ENCODE assay signal across 9 mouse cellular contexts in the genomic region with DNA sequence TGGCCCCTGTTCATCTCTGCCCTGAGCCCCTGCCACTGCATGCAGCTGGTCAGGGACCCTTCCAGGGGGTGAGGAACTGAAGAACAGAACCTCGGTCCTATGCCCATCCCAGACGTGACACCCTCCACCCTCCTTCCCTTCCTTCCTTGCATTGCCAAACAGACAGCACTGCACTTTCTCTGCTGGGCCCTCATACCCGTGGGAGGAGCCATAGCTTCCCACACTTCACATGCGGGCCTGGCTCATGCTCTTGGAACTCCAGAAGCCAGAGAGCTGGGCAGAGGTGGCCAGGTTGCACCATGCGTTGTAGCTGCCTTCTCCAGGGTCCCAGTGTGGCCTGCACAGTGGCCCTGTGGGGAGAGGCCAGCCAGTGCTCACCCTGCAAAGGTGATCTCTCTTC.
A peak's percentile ranks its signal among the peaks of the same experiment; 100 is the strongest.
DNase-seq lines count a peak whose midpoint lies in the region; ATAC-seq lines count a peak whose summit lies in the region.
"Had no signal": no experiment of that assay in that cellular context is flagged by ENCODE, and none has a peak within 500 bp of the region (broad histone marks: within the 10 kb centered on the region; RNA-seq: fewer than 3 reads in every experiment).

No protein-coding gene starts in this region.

- no peak overlapping the region for H3K9ac ChIP-seq in liver, embryonic 11.5 days (ENCODE audit: low read depth, low read length)
- peak overlapping the region; percentile 22; the same call in 1 of the 2 replicates for H3K9ac ChIP-seq in heart, embryonic 16.5 days (ENCODE audit: low read length)
- H3K9ac ChIP-seq in neural tube, embryonic 13.5 days, result peak overlapping the region; percentile 38
- H3K9ac ChIP-seq: lung, embryonic 14.5 days had no signal

- intact Hi-C loops in gastrocnemius, postnatal 36 days (cut with DNase I), result no loop called here

- H3K4me2 ChIP-seq in liver, embryonic 11.5 days, result no peak overlapping the region
- H3K4me2 ChIP-seq in heart, embryonic 16.5 days (ENCODE audit: low read depth, low read length), result no peak overlapping the region
- no peak overlapping the region for H3K4me2 ChIP-seq in neural tube, embryonic 13.5 days
- H3K4me2 ChIP-seq: lung, embryonic 14.5 days had no signal

- H3K9me3 ChIP-seq in liver, embryonic 11.5 days (ENCODE audit: control insufficient read depth, low read length), result no peaks in the 10 kb centered on the region
- 0 out of 2 replicates have a peak, but pooled peaks cover 2% of the 10 kb centered on the region for H3K9me3 ChIP-seq in heart, embryonic 16.5 days (replicated peaks; ENCODE audit: control insufficient read depth, low read length)
- no peaks in the 10 kb centered on the region for H3K9me3 ChIP-seq in neural tube, embryonic 13.5 days

- peaks cover 25% of the 10 kb centered on the region for H3K4me1 ChIP-seq in liver, embryonic 11.5 days (replicated peaks; ENCODE audit: control insufficient read depth, insufficient read depth, low read length)
- peaks cover 15% of the 10 kb centered on the region for H3K4me1 ChIP-seq in heart, embryonic 16.5 days (ENCODE audit: control insufficient read depth, insufficient read depth, low read length)
- H3K4me1 ChIP-seq in neural tube, embryonic 13.5 days (replicated peaks), result peaks cover 42% of the 10 kb centered on the region

- peaks cover 8% of the 10 kb centered on the region; the same call in 1 of the 2 replicates for H3K36me3 ChIP-seq in liver, embryonic 11.5 days (ENCODE audit: control insufficient read depth, insufficient read depth, low read length)
- peaks cover 43% of the 10 kb centered on the region for H3K36me3 ChIP-seq in heart, embryonic 16.5 days (ENCODE audit: control insufficient read depth, insufficient read depth)
- H3K36me3 ChIP-seq in neural tube, embryonic 13.5 days, result peaks cover 53% of the 10 kb centered on the region

- H3K27ac ChIP-seq in liver, embryonic 11.5 days (ENCODE audit: low read depth, low read length), result peak overlapping the region; percentile 32; the same call in 1 of the 2 replicates
- peak overlapping the region; percentile 44; the same call in 1 of the 2 replicates for H3K27ac ChIP-seq in heart, embryonic 16.5 days (ENCODE audit: low read length)
- peak overlapping the region; percentile 56 for H3K27ac ChIP-seq in neural tube, embryonic 13.5 days (replicated peaks)

- H3K4me3 ChIP-seq in liver, embryonic 11.5 days (ENCODE audit: low read depth, low read length), result no peak overlapping the region
- no peak overlapping the region for H3K4me3 ChIP-seq in heart, embryonic 16.5 days (ENCODE audit: low read length)
- no peak overlapping the region for H3K4me3 ChIP-seq in neural tube, embryonic 13.5 days

- no peak for ATAC-seq in liver, embryonic 11.5 days (replicated peaks; ENCODE audit: low FRiP score)
- 0 out of 2 replicates have a peak, but pooled peaks have one; percentile 19 for ATAC-seq in heart, embryonic 16.5 days (replicated peaks; ENCODE audit: extremely low read depth, insufficient read depth, low FRiP score)
- no peak for ATAC-seq in neural tube, embryonic 13.5 days (ENCODE audit: low read depth)

- WGBS in liver, embryonic 11.5 days, result 47% methylated on average over 5 of the region's 5 CpGs
- WGBS in heart, embryonic 16.5 days, result 26% methylated on average over 5 of the region's 5 CpGs
- WGBS in neural tube, embryonic 13.5 days, result 55% methylated on average over 5 of the region's 5 CpGs

- peak; percentile 4 for DNase-seq in embryo, embryonic 10.5 days (ENCODE audit: low spot score)
- DNase-seq in embryo, embryonic 9.5 days (ENCODE audit: extremely low spot score), result no peak
- no peak for DNase-seq in liver, embryonic 11.5 days (ENCODE audit: low spot score)
- no peak for DNase-seq in liver
- DNase-seq in cerebellum, adult 11-12 months, result no peak
- DNase-seq in gastrocnemius, postnatal 36 days, result no peak
- DNase-seq: lung, embryonic 14.5 days had no signal

- no peaks in the 10 kb centered on the region for H3K27me3 ChIP-seq in liver, embryonic 11.5 days (replicated peaks; ENCODE audit: control insufficient read depth, insufficient read depth, low read length)
- no peaks in the 10 kb centered on the region for H3K27me3 ChIP-seq in heart, embryonic 16.5 days (ENCODE audit: control insufficient read depth, insufficient read depth, low read length)
- H3K27me3 ChIP-seq in neural tube, embryonic 13.5 days, result no peaks in the 10 kb centered on the region
